45 mouse cellular contexts compared by ENCODE assay signal in genomic region chr10:95673351-95673750, GRCm38 (mm10). TPM values are rescaled to one million over a fixed set of nuclear protein-coding genes. Genes with fewer than 3 reads are reported as not detected.
"Had no signal": no experiment of that assay in that cellular context is flagged by ENCODE, and none has a peak within 500 bp of the region (broad histone marks: within the 10 kb centered on the region; RNA-seq: fewer than 3 reads in every experiment).

Gene Anapc15-ps (minus strand): TSS chr10:95673451.

- H3K4me3 ChIP-seq: limb, embryonic 10.5 days; limb, embryonic 12.5 days; limb, embryonic 13.5 days; limb, embryonic 15.5 days; liver, embryonic 12.5 days; liver, embryonic 13.5 days; liver, embryonic 15.5 days; lung, embryonic 15.5 days; megakaryocyte, embryonic 14.5 days; midbrain, embryonic 10.5 days; midbrain, embryonic 12.5 days; midbrain, embryonic 13.5 days; midbrain, embryonic 15.5 days; myocyte; neural tube, embryonic 12.5 days had no signal

- H3K36me3 ChIP-seq: limb, embryonic 10.5 days; limb, embryonic 12.5 days; limb, embryonic 13.5 days; limb, embryonic 15.5 days; liver, embryonic 12.5 days; liver, embryonic 13.5 days; liver, embryonic 15.5 days; lung, embryonic 15.5 days; midbrain, embryonic 10.5 days; midbrain, embryonic 12.5 days; midbrain, embryonic 13.5 days; midbrain, embryonic 15.5 days; neural tube, embryonic 12.5 days had no signal

- ATAC-seq: liver, embryonic 12.5 days; liver, postnatal 0 days; lung, postnatal 0 days; midbrain, embryonic 13.5 days; midbrain, embryonic 15.5 days; midbrain, embryonic 16.5 days had no signal

- DNase-seq: left cerebral cortex, postnatal 4 days; liver; liver, embryonic 13.5 days; liver, postnatal 0 days; lung, adult 18-20 months; lung, adult 2 months; lung, embryonic 14.5 days; lung, postnatal 10 days; lung, postnatal 14 days; lung, postnatal 36 days; lung, postnatal 4 days; midbrain, embryonic 14.5 days had no signal

- H3K9ac ChIP-seq: limb, embryonic 12.5 days; limb, embryonic 13.5 days; limb, embryonic 15.5 days; liver, embryonic 12.5 days; liver, embryonic 13.5 days; liver, embryonic 14.5 days; liver, embryonic 15.5 days; liver, postnatal 0 days; lung, embryonic 14.5 days; lung, embryonic 15.5 days; midbrain, embryonic 12.5 days; midbrain, embryonic 13.5 days; midbrain, embryonic 15.5 days; neural tube, embryonic 12.5 days had no signal

- H3K4me1 ChIP-seq: midbrain, embryonic 13.5 days; neural tube, embryonic 12.5 days had no signal

- H3K27ac ChIP-seq: limb, embryonic 10.5 days; limb, embryonic 12.5 days; limb, embryonic 13.5 days; limb, embryonic 15.5 days; liver, embryonic 12.5 days; liver, embryonic 13.5 days; liver, embryonic 14.5 days; liver, embryonic 15.5 days; lung, embryonic 15.5 days; macrophage; midbrain, embryonic 10.5 days; midbrain, embryonic 12.5 days; midbrain, embryonic 13.5 days; midbrain, embryonic 15.5 days; neural tube, embryonic 12.5 days had no signal

- H3K4me2 ChIP-seq: limb, embryonic 12.5 days; limb, embryonic 13.5 days; limb, embryonic 15.5 days; liver, embryonic 11.5 days; liver, embryonic 12.5 days; liver, embryonic 13.5 days; liver, embryonic 15.5 days; lung, embryonic 14.5 days; lung, embryonic 15.5 days; midbrain, embryonic 11.5 days; midbrain, embryonic 12.5 days; midbrain, embryonic 13.5 days; midbrain, embryonic 15.5 days; neural tube, embryonic 12.5 days had no signal

- H3K27me3 ChIP-seq: limb, embryonic 12.5 days; limb, embryonic 13.5 days; limb, embryonic 15.5 days; lung, embryonic 15.5 days; midbrain, embryonic 13.5 days; midbrain, embryonic 15.5 days; neural tube, embryonic 12.5 days had no signal

- H3K9me3 ChIP-seq: limb, embryonic 10.5 days; limb, embryonic 12.5 days; limb, embryonic 13.5 days; limb, embryonic 15.5 days; liver, embryonic 12.5 days; liver, embryonic 13.5 days; liver, embryonic 15.5 days; lung, embryonic 15.5 days; midbrain, embryonic 12.5 days; midbrain, embryonic 13.5 days; midbrain, embryonic 15.5 days; neural tube, embryonic 12.5 days had no signal

RNA-seq across cellular contexts. Expression of gene Anapc15-ps, which starts in this region (rescaled TPM):
- total RNA-seq: left cerebral cortex, postnatal 10 days; left cerebral cortex, postnatal 14 days; left cerebral cortex, postnatal 25 days; left cerebral cortex, postnatal 36 days; left cerebral cortex, postnatal 4 days; liver, adult 2 months; megakaryocyte, adult 5-6 weeks; midbrain, postnatal 0 days; monocyte, adult 5-6 weeks had no signal
- polyA plus RNA-seq: limb, embryonic 10.5 days; limb, embryonic 11.5 days; limb, embryonic 12.5 days; limb, embryonic 14.5 days; limb, embryonic 15.5 days; liver, adult 2 months; liver, embryonic 11.5 days; liver, embryonic 12.5 days; liver, embryonic 13.5 days; liver, embryonic 14.5 days; liver, embryonic 15.5 days; liver, embryonic 16.5 days; liver, postnatal 0 days; lung, adult 2 months; lung, embryonic 14.5 days; lung, embryonic 16.5 days; lung, postnatal 0 days; midbrain, embryonic 10.5 days; midbrain, embryonic 11.5 days; midbrain, embryonic 12.5 days; midbrain, embryonic 13.5 days; midbrain, embryonic 14.5 days; midbrain, embryonic 15.5 days; midbrain, embryonic 16.5 days; midbrain, postnatal 0 days; neural tube, embryonic 11.5 days; neural tube, embryonic 12.5 days had no signal
